Mouse (Mus musculus): ENCODE measurements at regions not wholly inside any gene's neighbourhood (a gene's known extent, or its start where the extent isn't known, plus 50 kb on each side); places are given as distances from the start of the nearest gene placed in this dataset.

DNA sequence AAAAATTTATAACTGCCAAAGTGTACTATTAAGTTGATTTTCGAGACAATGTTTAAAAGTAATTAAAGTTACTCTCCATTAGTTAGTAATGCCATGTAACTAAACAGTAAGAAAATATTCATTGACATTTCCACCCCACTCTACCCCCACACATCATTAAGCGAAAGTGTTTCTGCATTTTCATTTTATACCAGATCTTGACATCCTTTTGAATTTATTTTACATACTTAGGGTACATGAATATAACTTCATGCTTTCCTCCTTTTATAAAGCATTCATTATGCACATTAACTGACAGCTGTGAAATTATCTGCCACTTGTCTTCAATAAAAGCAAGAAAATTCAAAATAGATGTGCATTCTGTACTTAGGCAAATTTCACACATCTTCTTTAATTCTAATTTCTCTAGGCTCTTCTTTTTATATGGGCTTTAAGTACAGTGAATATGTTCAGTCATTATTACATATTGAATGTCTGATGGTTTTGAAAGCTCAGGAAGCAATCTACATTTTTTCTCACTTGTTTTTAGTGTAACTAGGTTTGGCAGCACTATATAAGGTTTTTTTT is 526.5 kb downstream of the Epha5 start:
- Histone ChIP-seq H3K36me3 (ENCODE audit: control insufficient read depth, insufficient read depth, low read length) (no peaks in the 10 kb centered on the region), H3K9me3 (replicated peaks; ENCODE audit: control insufficient read depth, low read length) (no peaks in the 10 kb centered on the region), H3K4me1 (ENCODE audit: control insufficient read depth, insufficient read depth, low read length) (no peaks in the 10 kb centered on the region), H3K4me3 (ENCODE audit: low read depth, low read length) (no peak overlapping the region), H3K27me3 (replicated peaks; ENCODE audit: control insufficient read depth, insufficient read depth, low read length) (no peaks in the 10 kb centered on the region), H3K4me2 (ENCODE audit: low read length) (no peak overlapping the region), H3K9ac (ENCODE audit: low read length) (no peak overlapping the region), H3K27ac (ENCODE audit: low read depth, low read length) (no peak overlapping the region)
- 77% methylated on average over 2 of the region's 2 CpGs for WGBS
- DNase-seq (ENCODE audit: low spot score): peak; percentile 56
- 0 out of 2 replicates have a peak, but pooled peaks have one; percentile 52 for ATAC-seq

- no peak overlapping the region for H3K4me3 ChIP-seq (ENCODE audit: low read depth, low read length)
- DNase-seq (ENCODE audit: low spot score) (peak; percentile 4), ATAC-seq (no peak)
- WGBS: 15% methylated on average over 1 of the region's 1 CpGs
- no peak overlapping the region for H3K27ac ChIP-seq (ENCODE audit: low read depth, low read length)
- H3K27me3 ChIP-seq (replicated peaks; ENCODE audit: control insufficient read depth, insufficient read depth, low read length): no peaks in the 10 kb centered on the region
- no peaks in the 10 kb centered on the region for H3K36me3 ChIP-seq (ENCODE audit: control insufficient read depth, insufficient read depth, low read length)
- no peak overlapping the region for H3K9ac ChIP-seq (ENCODE audit: low read length)
- H3K4me1 ChIP-seq (ENCODE audit: control insufficient read depth, insufficient read depth, low read length): no peaks in the 10 kb centered on the region
- no peak overlapping the region for H3K4me2 ChIP-seq (ENCODE audit: low read length)
- H3K9me3 ChIP-seq (replicated peaks; ENCODE audit: control insufficient read depth, low read length): no peaks in the 10 kb centered on the region
Measured at GRCm38 (mm10) chr5:83872052-83872451, 517.1 kb upstream of the Tecrl start.

DNA sequence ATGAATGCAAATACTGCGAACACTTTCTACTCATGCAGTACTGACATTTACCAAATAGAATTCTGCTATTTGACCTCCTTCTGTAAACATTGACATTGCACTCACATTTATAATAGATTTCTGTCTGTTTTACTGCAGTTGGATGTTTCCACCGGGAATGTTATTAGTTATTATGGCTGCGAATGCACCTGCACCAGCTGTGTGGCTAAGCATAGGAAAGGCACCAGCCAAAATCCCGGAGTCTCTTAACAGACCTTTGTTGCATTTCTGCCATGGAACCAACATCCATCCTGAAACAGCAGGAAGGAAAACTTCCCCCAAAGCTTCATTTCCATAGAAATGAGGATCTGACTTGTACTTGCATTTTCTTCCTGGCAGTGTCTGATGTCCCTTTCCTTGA is 513.4 kb upstream of the Tecrl start:
- H3K27me3 ChIP-seq (replicated peaks; ENCODE audit: control insufficient read depth, insufficient read depth, low read length): no peaks in the 10 kb centered on the region
- 91% methylated on average over 4 of the region's 4 CpGs for WGBS
- no peak overlapping the region for H3K4me3 ChIP-seq (ENCODE audit: low read depth, low read length)
- H3K4me2 ChIP-seq (ENCODE audit: low read length): no peak overlapping the region
- DNase-seq (ENCODE audit: low spot score): peak; percentile 1
- no peaks in the 10 kb centered on the region for H3K36me3 ChIP-seq (ENCODE audit: control insufficient read depth, insufficient read depth, low read length)
- no peak overlapping the region for H3K27ac ChIP-seq (ENCODE audit: low read depth, low read length)
- no peak for ATAC-seq
- H3K9ac ChIP-seq (ENCODE audit: low read length): no peak overlapping the region
- H3K9me3 ChIP-seq (replicated peaks; ENCODE audit: control insufficient read depth, low read length): no peaks in the 10 kb centered on the region
- no peaks in the 10 kb centered on the region for H3K4me1 ChIP-seq (ENCODE audit: control insufficient read depth, insufficient read depth, low read length)

DNA sequence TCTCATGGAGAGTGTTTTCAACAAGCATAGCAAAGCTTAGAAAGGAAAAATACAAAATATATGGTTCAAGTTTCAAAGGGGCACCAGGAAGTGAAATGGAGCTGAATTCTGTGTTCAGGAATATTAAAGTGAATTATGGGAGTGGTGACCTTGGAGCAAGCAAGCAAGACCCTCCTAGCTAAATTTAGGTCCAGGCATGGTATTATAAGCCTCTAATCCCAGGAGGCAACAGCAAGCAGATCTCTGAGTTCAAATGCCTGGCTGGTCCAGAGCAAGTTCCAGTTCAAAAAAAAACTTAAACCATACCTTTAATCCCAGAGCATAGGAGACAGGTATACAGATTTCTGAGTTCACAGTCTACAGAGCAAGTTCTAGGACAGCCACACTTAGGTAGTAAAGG is 506.7 kb upstream of the Tecrl start:
- Histone ChIP-seq H3K27me3 (replicated peaks; ENCODE audit: control insufficient read depth, insufficient read depth, low read length) (no peaks in the 10 kb centered on the region), H3K27ac (ENCODE audit: low read depth, low read length) (no peak overlapping the region), H3K9me3 (replicated peaks; ENCODE audit: control insufficient read depth, low read length) (no peaks in the 10 kb centered on the region), H3K4me1 (ENCODE audit: control insufficient read depth, insufficient read depth, low read length) (no peaks in the 10 kb centered on the region), H3K4me3 (ENCODE audit: low read depth, low read length) (no peak overlapping the region), H3K9ac (ENCODE audit: low read length) (no peak overlapping the region), H3K4me2 (ENCODE audit: low read length) (no peak overlapping the region), H3K36me3 (ENCODE audit: control insufficient read depth, insufficient read depth, low read length) (no peaks in the 10 kb centered on the region)
- DNase-seq (ENCODE audit: low spot score): no peak
- ATAC-seq: no peak

- no peaks in the 10 kb centered on the region for H3K36me3 ChIP-seq (ENCODE audit: control insufficient read depth, insufficient read depth, low read length)
- WGBS: 83% methylated on average over 4 of the region's 4 CpGs
- H3K9me3 ChIP-seq (replicated peaks; ENCODE audit: control insufficient read depth, low read length): no peaks in the 10 kb centered on the region
- H3K27ac ChIP-seq (ENCODE audit: low read depth, low read length): no peak overlapping the region
- no peak for ATAC-seq
- DNase-seq (ENCODE audit: low spot score): no peak
- H3K4me3 ChIP-seq (ENCODE audit: low read depth, low read length): no peak overlapping the region
- no peak overlapping the region for H3K4me2 ChIP-seq (ENCODE audit: low read length)
- no peaks in the 10 kb centered on the region for H3K4me1 ChIP-seq (ENCODE audit: control insufficient read depth, insufficient read depth, low read length)
- no peaks in the 10 kb centered on the region for H3K27me3 ChIP-seq (replicated peaks; ENCODE audit: control insufficient read depth, insufficient read depth, low read length)
- H3K9ac ChIP-seq (ENCODE audit: low read length): no peak overlapping the region
Measured at GRCm38 (mm10) chr5:83852022-83852421, 497.0 kb upstream of the Tecrl start.

GRCm38 (mm10) chr5:83826561-83826960 is 471.6 kb upstream of the Tecrl start:
- no peaks in the 10 kb centered on the region for H3K4me1 ChIP-seq (ENCODE audit: control insufficient read depth, insufficient read depth, low read length)
- no peak overlapping the region for H3K27ac ChIP-seq (ENCODE audit: low read depth, low read length)
- 71% methylated on average over 2 of the region's 2 CpGs for WGBS
- H3K9me3 ChIP-seq (replicated peaks; ENCODE audit: control insufficient read depth, low read length): no peaks in the 10 kb centered on the region
- ATAC-seq (no peak), DNase-seq (ENCODE audit: low spot score) (peak; percentile 31)
- no peak overlapping the region for H3K4me3 ChIP-seq (ENCODE audit: low read depth, low read length)
- H3K9ac ChIP-seq (ENCODE audit: low read length): no peak overlapping the region
- H3K27me3 ChIP-seq (replicated peaks; ENCODE audit: control insufficient read depth, insufficient read depth, low read length): no peaks in the 10 kb centered on the region
- H3K4me2 ChIP-seq (ENCODE audit: low read length): no peak overlapping the region
- H3K36me3 ChIP-seq (ENCODE audit: control insufficient read depth, insufficient read depth, low read length): no peaks in the 10 kb centered on the region

DNA sequence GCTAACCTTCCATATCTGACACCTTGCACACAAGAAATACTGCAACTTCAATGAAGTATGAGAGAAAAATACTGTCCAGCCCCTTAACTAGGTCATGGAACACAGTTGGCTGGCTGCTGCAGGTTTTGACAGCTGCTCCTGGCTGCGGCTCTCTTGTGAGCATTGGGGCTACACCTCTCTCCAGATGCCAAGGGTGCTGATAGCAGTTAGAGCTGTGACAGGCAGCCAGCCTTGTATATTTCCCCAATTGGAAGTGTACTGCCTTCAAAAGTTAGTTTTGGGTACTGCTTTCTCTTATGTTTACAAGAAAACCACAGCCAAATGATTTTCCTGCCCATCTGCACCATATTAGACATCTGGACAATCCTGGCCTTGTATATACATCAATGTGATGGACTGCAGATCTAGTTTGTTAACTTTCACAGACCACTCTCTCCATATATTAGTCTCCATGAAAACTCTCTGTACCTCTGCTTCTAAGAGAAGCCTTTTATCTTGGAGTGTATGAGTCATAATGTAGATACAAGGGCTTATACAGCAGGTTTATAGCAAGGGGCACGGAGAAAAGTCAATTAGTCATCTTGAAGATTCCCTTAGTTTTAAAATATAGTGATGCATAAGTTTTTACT is 470.0 kb upstream of the Tecrl start:
- no peak overlapping the region for H3K27ac ChIP-seq (ENCODE audit: low read depth, low read length)
- no peak overlapping the region for H3K4me2 ChIP-seq (ENCODE audit: low read length)
- H3K9me3 ChIP-seq (replicated peaks; ENCODE audit: control insufficient read depth, low read length): no peaks in the 10 kb centered on the region
- no peak overlapping the region for H3K4me3 ChIP-seq (ENCODE audit: low read depth, low read length)
- no peaks in the 10 kb centered on the region for H3K36me3 ChIP-seq (ENCODE audit: control insufficient read depth, insufficient read depth, low read length)
- DNase-seq (ENCODE audit: low spot score) (no peak), ATAC-seq (no peak)
- no peak overlapping the region for H3K9ac ChIP-seq (ENCODE audit: low read length)
- no peaks in the 10 kb centered on the region for H3K27me3 ChIP-seq (replicated peaks; ENCODE audit: control insufficient read depth, insufficient read depth, low read length)
- 92% methylated on average over 2 of the region's 2 CpGs for WGBS
- H3K4me1 ChIP-seq (ENCODE audit: control insufficient read depth, insufficient read depth, low read length): no peaks in the 10 kb centered on the region

- Histone ChIP-seq H3K27me3 (replicated peaks; ENCODE audit: control insufficient read depth, insufficient read depth, low read length) (no peaks in the 10 kb centered on the region), H3K4me3 (ENCODE audit: low read depth, low read length) (no peak overlapping the region), H3K36me3 (ENCODE audit: control insufficient read depth, insufficient read depth, low read length) (no peaks in the 10 kb centered on the region), H3K9ac (ENCODE audit: low read length) (no peak overlapping the region), H3K4me1 (ENCODE audit: control insufficient read depth, insufficient read depth, low read length) (no peaks in the 10 kb centered on the region), H3K4me2 (ENCODE audit: low read length) (no peak overlapping the region), H3K27ac (ENCODE audit: low read depth, low read length) (no peak overlapping the region), H3K9me3 (replicated peaks; ENCODE audit: control insufficient read depth, low read length) (no peaks in the 10 kb centered on the region)
- WGBS: 87% methylated on average over 2 of the region's 2 CpGs
- no peak for ATAC-seq
- no peak for DNase-seq (ENCODE audit: low spot score)
Measured at GRCm38 (mm10) chr5:83811309-83811708, 456.3 kb upstream of the Tecrl start.

DNA sequence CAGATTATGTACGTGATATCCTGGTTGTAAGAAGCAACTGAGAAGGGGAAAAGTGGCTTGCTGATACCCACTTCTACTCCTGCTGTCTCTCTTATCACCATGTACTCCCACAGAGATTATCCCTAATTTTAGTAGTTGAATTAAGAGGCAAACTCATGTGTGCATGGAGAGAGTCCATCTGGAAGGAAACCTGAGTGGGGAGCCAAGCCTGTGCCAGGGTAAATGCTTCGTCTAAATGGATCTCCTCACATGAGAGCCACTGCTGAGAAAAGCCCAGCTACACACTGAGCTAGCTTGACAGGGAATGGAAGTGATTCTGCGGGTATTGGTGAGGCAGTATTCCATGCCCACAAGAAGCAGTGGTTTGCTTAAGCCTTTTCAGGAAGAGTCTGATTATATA is 445.0 kb upstream of the Tecrl start:
- Histone ChIP-seq H3K4me3 (ENCODE audit: low read depth, low read length) (no peak overlapping the region), H3K27ac (ENCODE audit: low read depth, low read length) (no peak overlapping the region), H3K36me3 (ENCODE audit: control insufficient read depth, insufficient read depth, low read length) (no peaks in the 10 kb centered on the region), H3K27me3 (replicated peaks; ENCODE audit: control insufficient read depth, insufficient read depth, low read length) (no peaks in the 10 kb centered on the region), H3K4me1 (ENCODE audit: control insufficient read depth, insufficient read depth, low read length) (no peaks in the 10 kb centered on the region), H3K9ac (ENCODE audit: low read length) (no peak overlapping the region), H3K9me3 (replicated peaks; ENCODE audit: control insufficient read depth, low read length) (no peaks in the 10 kb centered on the region), H3K4me2 (ENCODE audit: low read length) (no peak overlapping the region)
- ATAC-seq (no peak), DNase-seq (ENCODE audit: low spot score) (no peak)
- WGBS: 65% methylated on average over 3 of the region's 3 CpGs
